Mouse (Mus musculus): Measurements from ENCODE around the gene Glmn.

Glmn gene

DNA sequence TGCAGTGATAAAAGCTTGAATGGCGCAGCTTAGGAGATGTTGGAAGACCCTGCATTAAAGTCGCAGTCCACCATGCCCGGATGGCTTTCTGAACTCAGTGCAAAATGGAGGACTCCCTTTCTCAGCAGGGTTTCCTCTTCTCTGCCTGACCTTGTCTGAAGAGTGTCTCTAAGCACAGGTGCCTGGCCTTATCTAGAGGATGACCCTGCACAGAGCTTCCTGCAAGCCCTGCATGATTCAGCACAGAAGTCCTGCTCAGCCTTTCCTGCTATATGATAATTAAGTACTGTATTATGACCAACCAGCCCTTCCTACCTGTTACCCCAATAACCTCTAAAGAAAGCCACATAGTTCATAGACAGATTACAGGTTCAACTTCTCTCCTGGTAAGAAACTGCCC is 82.2 kb downstream of the Glmn start:
- DNase-seq = no peak

DNA sequence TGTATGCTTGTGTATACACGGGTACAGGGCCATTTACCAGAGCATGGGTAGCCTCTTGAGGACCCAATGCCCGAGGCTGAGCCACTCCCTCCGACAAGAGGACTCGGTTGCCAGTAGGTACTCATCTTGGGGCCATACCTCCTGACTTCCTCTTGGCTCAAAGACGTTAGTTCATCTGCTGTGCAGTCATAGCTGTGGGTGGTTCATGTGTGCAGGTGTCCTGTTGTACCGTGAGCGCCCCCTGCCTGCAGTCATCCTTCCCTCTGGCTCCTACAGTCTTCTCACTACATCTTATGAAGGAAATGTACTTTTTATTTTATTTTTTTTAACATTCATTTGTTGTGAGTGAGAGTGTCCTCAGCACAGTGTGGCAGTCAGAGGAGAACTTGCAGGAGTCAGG is 84.1 kb downstream of the Glmn start:
- DNase-seq = peak; percentile 75 to 77

DNA sequence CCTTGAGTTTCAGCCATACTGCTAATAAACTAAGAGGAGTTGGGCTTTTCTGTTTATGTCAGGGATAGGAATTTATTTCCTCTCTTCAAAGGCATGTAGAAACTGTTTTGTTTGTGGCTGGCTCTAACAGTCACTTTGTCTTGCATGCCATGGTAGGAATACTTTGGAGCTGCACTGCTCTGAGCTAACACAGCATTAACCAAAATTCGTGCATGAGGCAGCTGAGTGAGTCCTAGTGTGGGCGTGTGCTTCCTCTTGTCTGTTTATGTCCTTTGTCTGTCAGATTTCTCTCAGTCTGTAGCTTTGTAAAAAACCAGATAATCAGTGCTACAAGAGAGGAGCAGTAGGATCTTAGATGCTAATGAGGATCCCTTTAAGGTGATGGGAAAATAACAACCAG is 86.4 kb downstream of the Glmn start:
- DNase-seq = no peak

DNA sequence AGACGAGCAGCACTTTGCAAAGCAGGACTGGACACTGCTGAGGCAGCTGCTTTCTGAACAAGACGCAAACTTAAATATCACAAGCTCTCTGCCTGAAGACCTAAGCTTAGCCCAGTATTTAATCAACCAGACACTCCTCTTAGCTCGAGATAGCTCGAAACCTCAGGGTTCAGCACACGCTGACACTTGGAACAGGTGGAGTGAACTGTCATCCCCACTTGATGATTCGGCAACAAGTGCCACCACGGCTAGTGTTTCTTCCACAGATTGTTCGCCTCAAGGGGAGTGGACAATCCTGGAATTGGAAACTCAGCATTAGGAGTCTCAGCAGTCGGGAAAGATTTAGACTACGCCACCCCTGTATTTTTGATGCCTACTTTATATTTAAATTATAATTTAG is 87.2 kb downstream of the Glmn start:
- no peak for DNase-seq

DNA sequence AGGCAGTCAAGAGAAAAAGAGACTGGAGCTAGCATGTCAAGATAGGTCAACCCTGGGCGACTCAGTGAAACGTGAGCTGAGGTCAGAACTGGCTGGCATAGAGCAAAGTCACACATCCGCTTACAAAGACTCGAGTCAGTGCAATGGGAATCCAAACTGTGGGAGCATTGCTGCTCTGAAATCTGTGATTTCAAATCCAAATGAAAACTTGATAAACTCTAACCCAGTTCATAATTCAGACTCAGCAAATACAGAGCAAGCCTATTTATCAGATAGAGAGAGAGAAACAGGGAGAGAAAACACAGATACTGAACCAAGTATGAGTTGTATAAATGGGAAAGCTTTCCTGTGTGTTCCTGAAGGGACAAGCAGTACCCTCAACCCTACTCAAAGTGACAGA is 90.4 kb downstream of the Glmn start, which contains the start of gene Gm42669:
Gene Gm42669, plus strand, starts transcription at position 301 of the 400 bp plus-strand sequence.
- DNase-seq = no peak

DNA sequence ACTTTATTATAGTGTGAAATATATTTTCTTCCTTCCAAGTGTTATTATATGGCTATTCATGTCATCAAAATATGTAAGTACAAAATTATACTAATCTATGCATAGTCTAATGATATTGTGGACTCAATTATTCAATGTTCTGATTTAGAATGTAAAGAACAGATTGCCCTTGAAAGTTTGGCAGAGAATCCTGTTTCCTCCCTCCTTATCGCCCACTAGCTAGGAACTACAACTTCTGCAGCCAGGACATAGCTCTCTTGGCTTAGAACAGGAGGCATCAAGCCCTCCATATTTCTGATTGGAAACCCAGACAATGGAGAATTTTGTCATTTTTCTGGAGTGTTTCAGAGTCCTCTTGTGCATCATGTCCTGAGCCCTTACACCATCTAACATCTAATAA is 96.9 kb downstream of the Glmn start:
- no peak for DNase-seq

DNA sequence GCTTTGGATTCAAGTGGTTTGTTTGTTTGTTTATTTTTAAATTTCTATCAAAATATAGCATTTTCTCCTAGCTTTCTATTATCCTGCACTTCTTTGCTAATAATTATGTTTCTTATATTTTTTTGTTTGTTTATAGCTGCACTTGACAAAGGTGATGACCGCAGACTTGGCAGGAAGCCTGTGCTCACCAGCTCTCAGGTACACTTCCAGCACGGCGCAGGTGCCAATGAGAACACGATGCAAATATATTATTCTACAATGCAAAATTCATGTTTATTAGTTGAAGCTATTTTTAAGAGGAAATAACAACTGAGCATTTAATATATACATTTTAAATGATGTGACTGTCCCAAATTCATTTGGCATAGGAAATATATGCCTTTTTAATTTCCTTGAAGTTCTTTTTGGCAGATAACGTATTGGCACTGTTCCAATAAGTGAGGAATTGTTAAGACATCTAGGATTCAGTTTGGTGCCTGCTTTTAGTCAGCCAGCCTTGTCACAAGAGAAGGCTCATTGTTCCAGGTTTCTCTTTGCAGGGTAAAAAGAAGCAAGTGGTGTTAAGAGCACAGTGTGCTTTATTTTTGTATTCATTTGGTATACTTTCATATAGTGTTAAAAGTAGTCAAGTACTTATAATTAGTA is 97.7 kb downstream of the Glmn start:
- peak; percentile 80 to 82 for DNase-seq
